Mouse (Mus musculus) monocyte, adult 59 days (primary cell): ENCODE data around the gene Col18a1. TPM values are rescaled to one million over a fixed set of nuclear protein-coding genes. Genes with fewer than 3 reads are reported as not detected.

ENCODE experiments used
- total RNA-seq, 2 experiments: library from RNA; stranded (reverse); gene quantifications; one replicate each; pipeline ENCODE4 v1.2.4; 2023

The Col18a1 gene
- under 1 TPM; 0.16 to 0.24 TPM for total RNA-seq

DNA sequence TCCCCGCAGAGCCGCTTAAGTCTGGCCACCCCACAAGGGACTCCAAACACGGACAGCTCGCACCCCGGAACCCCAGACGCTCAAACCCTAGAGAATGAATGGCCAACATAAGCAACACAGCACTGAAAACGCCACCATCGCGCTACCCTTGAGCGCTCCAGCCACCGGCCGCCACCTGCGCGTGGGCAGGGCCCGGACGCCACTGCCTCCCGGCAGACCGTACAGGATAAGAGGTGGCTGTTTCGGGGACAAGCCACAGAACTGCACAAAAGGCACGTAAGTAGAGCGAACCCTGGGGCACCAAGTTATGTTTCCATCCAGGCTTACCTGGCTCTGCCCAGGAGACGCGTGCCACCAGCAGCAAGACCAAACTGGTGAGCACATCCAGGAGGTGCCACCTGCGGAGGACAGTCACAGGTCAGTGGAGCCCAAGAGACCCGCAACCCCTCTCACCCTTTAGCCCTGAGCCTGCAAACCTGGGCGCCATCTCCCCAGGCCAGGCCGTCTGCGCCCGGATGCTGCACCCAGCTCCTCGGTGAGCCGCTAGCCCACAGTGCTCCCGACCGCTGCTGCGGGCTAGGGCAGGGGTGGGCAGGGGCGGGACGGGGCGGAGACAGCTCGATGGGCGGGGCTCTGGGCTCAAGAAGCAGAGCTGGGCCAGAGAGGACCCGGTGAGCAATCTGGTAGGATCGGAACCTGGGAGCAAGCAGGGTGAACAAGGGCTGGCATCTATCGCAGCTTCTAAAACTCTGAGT lies at the start of gene Col18a1:
Gene Col18a1 (minus strand): TSS at position 586 of the 755 bp plus-strand sequence.

DNA sequence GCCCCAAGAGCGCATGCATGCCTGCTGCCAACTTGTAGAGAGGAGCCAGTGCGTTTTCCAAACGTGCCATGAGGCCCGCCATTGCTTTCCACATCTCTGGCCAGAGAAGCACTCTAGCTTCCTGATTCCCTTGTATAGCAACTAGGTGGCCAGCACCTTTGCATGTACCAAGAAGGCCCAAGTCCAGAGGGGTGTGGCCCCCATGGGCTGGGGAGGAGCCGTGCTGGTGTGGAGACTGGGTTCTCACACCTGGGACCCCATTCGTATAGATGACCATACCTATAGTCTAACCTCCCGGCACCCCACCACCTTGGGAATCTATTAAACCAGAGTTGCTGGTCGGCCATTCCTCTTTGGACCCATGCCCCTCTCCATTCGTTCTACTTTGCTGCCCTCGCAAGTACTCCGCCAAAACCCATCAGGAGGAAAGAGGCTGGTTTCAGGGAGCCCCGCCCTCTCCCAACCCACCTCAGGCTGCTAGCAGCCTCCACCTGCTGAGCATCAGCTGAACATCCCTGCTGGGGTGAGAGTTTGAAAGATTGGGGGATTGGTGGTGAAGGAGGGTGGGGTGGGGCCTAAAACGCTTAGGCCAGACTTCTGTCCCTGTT lies 134.5 kb downstream of the Col18a1 start, which contains the start of gene Slc19a1:
Gene Slc19a1 (plus strand): TSS at position 474 of the 608 bp plus-strand sequence.

Other genes starting within 250 kb of the Col18a1 start
- 1 to 10 TPM; 4.3 to 7.0 TPM for gene Pcbp3, start 204.7 kb downstream of the Col18a1 start, total RNA-seq
- gene Slc19a1, start 134.3 kb downstream of the Col18a1 start, total RNA-seq = 1 to 10 TPM; 5.8 to 6.1 TPM
- 10 to 100 TPM; 57.7 to 62.9 TPM for gene Pofut2, start 92.7 kb upstream of the Col18a1 start, total RNA-seq